Mouse (Mus musculus): Measurements from ENCODE around the gene Proca1.

GRCm38 (mm10) chr11:78193113-78193512, at the start of gene Proca1:
- TF ChIP-seq GATA1 (IDR thresholded peaks at IDR 0.05; ENCODE audit: low read length) (no peak), TAL1 (IDR thresholded peaks at IDR 0.05; ENCODE audit: low read length) (no peak)

Data from erythroblast, embryonic 14.5 days (primary cell).